Mouse (Mus musculus) kidney, postnatal 14 days (tissue): ENCODE measurements around the gene App.

ENCODE experiments used
- DNase-seq: peaks from one replicate; pipeline ENCODE4 v3.0.0; 2022; ENCODE audit warnings: mixed read lengths

The App gene

DNA sequence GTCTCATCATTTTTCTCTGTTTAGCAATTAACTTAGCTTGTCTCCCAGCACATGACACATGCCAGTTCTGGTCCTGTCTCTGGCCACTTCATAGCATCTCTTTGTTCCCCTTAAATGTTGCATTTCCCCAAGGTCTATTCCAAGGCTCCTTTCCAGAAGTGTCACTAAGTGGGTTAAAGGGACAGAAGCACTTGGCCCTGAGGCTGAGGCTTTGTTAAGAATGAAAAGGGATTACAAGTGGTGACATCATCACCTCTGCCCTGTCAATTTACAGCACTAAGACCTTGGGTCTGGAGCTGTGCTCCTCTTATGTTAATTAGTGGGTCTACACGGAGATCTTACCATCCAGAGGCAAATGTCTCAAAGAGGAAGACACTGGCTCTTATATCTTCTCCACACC is 56.0 kb downstream of the App start:
- DNase-seq, result no peak

DNA sequence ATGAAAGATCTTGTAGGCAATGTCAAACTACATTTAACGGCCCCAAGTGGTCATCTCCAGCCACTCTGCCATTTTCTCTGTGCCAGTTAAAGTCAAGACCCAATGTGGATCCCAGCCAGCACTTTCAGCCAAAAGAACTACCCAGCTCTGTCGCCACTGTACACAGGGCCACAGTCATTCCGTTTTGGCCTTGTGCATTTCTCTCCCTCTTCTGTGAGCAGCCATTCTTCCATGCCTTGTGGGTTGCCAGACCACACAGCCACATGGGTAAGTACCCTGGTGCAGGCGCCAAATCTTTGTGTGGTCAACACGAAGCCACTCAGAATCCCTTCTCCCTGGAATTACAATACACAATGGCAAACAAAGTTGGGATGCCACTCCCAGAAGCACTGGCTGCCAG is 57.7 kb downstream of the App start:
- DNase-seq, result no peak

DNA sequence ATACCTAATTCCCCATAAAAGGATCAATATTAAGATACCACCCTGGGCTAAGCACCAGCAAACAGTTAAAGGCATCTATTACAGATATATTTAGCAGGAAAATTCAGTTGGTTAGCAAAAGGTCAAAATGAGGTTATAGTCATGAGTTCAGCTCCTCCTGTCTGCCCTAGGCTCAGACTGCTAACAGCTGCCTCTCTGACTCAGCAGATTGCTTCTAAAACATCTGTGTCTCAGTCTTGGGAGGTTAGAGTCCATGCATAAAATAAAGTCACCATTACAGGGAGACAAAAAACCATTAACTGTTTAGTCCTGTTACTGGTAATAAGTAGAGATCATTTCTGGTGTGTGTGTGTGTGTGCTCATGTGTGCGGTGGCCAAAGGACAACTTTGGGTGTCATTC is 58.8 kb downstream of the App start:
- no peak for DNase-seq

DNA sequence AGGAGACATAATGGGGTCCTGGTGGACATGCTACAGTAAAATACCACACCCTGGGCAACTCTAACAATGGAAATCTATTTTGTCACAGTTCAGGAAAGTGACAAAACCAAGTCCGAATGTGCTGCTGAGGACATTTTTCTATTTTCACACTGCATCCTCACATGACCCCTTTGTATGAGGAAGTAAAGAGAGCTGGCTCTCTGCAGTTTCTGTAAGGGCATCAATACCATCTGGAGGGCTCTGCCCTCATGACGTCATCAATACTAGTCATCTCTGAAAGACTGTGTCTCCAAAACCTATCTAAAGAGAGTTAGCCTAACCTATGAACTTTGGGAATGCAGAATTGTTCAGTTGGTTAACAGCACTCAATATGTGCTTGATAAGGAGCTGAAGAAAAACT is 59.6 kb downstream of the App start:
- no peak for DNase-seq

DNA sequence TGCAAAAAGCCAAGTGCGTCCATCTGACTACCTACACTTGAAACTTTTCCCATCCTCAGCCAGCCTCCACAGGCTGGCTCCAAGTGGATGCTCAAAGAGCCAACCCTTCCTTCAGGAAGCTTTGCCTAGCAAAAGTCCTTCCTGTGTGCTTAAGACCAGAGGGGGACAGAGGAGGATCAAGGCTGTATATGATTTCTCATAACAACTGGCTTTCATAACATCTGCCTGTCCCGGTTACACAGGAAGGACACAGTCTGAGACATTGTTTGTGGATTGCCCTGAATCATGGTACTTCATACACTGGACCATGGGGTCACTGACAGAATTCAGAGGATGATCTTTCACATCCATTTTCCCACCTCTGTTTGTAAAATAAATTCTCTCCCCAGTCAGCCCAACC is 61.3 kb downstream of the App start:
- no peak for DNase-seq

DNA sequence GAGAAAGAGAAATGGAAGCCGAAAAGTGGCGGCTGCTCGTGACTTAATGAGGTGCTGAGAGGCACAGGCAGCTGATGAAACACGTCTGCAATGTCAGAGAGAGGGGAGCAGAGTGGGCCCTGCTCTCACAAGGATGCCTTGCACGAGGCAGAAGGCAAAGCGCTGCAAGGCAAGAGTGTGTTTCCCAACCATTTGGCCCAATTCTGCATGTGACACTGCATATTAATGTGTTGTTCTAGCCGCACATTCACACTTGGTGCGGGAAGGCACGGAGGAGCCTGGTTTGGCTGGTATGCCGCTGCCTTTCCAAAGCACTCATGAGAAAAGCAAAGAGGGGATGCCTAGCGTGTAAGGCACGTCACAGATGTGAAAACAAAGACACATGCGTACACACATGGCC is 63.1 kb downstream of the App start:
- DNase-seq, result no peak

DNA sequence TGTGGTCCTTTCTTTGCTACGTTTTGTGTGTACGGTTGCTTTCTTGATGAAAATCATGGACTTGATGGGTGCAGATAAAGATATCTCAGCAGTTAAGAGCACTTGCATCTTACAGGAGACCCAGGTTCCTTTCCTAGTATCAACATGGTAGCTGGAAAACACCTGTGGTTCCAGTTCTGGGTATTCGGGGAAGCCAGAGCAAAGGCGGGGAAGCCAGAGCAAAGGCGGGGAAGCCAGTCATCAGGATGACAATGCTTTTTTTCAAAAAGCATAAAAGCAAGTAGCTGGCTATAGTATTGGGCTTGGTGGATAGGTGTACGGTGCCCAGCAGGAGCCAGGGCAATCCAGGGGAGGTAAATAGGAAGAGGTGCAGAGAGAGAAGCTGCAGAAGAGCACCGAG is 65.1 kb downstream of the App start:
- no peak for DNase-seq

DNA sequence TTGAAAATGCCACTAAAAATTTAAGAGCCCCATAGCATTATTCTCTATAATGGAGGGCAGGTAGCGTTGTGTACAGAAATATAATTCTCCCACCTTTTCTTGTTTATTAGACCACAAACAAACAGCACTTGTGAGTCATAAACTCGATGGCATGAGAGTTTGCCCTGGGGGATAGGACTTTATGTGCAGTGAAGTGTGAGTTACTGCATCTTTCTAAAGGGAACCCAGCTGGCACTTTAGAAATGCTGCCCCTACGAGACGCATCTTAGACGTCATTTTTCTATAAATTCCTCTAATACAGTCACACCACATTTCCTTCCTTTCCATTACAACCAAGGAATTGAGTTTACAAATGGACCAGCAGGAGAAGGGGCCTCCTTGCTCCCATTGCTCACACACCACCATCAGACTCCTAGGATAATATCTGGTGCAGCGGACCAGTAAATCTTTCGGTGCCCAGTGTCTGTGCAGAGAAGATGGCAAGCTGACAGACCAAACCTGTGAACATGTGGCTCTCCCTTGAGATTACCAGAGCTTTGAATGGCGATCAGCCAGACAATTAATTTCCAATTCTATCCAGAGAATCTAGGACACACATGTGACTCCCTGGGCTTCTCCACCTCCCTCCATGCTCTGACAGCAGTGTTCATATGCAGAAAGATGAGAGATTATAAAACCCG is 66.8 kb downstream of the App start:
- no peak for DNase-seq

DNA sequence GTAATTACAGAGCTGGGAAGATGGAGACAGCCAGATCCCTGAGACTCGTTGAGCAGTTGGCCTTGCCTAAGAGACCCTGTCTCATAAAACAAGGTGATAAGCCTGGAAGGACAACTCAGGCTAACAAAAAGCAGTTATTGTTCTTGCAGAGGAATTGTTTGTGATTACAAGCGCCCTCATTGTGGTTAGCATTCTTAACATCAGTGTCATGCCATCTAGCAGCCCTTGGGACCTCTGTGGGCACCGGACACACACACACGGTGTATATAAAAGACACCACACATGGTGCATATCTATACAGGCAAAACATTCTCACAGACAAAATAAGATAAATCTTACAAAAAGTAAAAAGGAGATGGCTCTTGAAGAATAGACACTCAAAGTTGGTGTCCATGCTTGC is 68.0 kb downstream of the App start:
- DNase-seq, result no peak

DNA sequence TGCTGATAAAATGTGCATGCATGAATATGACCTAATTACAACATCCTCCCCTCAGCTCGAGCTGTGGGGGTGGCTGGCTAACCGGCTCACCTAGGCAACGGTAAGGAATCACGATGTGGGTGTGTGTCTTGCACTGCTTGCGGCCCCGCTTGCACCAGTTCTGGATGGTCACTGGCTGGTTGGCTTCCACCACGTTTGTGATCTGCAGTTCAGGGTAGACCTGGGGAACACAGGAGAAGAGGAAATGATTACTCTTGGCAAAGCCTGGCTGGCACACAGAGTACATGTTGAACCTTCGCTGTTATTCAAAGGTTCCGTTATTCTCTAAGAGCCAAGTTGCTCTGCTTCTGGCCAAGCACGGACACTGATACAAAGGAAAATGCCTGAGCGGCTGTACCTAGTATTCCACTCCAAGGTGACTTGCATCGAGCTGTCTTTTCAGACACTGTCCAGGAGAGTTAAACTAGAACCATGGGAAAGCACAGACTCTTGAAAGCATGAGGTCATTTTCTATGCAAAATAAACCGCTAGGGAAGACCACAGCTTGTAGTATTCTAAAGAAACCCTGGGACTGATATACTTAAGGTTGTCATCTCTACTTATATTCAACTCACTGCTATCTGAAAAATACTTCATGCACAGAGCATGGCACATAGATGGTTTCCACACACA is 70.3 kb downstream of the App start:
- no peak for DNase-seq

DNA sequence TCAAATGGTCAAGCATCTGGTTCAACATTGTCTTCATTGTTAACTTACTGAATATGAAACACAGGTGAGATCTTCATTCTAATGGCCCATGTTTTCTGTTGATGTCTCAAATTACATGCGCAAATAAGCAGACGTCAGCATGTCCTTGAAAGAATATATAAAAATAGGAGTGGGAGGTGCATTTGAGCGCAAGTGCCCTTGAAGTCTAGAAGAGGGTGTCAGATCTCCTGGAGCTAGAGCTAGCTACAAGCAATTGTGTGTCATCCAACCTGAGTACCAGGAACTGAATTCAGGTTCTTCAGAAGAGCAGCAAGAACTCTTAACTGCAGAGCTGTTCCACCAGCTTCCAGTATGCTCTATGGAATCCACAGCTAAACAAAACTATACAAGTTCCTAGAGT is 72.0 kb downstream of the App start:
- no peak for DNase-seq

DNA sequence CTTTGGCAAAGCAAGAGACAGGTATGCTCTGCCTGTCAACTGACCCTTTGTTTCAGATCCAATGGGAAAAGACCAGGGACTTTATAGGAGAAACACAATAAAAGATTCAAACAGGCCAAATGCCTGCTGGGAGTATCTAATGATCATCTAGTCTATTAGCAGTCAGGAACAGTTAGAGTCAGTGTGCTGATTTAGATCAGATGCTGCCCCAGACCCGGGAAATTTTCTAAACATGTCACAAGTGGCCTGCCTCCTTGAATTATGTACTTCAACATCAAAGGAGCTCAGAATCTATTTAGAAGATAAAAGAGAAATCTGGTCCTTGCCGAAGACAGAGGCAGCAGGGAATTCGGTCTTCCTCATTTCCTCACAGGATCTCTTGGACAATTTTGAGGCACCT is 72.8 kb downstream of the App start:
- no peak for DNase-seq

DNA sequence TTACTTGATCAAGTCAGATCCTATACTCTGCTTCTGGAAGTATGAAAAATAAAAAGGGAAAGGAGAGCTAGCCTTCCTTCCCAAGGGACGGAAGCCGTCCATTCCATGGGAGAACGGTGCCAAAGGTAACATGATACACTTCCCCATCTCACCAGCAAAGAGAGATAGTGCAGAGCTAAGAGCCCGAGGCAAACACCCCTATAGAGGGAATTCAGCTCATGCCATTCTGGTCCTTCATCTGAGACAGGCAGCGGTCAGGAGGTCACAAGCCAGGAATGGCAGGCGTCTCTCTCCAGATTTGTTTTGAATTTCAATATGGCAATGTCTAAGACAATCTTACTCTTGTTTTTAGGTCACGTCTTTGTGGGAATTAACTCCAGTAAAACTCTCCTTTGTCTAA is 74.1 kb downstream of the App start:
- no peak for DNase-seq

DNA sequence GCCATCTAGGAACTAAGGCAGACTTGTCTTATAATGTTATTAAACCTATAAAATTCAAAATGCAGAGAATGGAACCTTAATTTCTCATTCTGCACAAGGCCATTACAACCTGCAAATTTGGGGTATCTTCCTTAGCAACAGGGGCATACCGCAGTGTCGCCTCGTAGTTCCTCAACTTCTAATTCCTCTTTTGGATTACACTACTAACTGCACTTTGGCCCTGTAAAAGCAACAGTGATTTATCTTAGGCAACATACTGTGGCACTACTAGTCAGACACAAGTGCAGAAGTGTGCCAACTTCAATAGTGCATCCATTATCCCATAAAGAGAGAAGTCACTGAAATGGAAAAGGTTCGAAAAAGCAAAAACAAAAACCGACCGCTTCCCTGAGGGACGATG is 74.5 kb downstream of the App start:
- DNase-seq, result no peak

DNA sequence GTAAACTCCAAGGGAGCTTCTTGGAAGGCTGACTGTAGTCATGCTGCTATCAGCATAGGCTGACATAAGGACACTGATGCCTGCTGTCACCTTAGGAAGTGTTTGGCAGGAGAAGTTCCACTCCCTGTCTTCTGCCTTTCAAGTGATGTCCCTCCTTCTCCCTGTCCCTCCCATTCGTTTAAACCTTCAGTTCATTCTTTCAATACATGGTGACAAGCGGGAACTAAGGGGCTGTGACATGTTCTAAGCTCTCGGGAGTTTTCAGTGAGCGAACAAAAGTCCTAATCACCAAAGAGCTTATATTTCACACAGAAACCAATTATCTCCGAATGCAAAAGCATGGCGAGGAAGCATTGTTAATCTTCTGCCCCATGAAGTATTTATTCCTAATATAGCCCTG is 77.2 kb downstream of the App start:
- no peak for DNase-seq

DNA sequence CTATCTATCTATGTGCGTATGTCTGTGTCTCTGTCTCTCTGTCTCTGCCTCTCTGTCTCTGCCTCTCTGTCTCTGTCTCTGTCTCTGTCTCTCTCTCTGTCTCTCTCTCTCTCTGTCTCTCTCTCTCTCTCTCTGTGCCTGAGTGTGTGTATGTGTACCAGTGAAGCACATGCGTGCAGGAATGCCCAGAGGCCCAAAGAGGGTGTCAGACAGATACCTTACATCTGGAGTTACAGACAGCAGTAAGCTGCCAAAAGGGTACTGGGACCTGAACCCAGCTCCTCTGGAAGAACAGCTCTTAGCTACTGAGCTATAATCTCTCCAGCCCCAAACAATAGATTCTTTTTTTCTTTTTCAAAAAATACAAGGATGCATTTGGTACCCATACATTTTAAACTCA is 77.6 kb downstream of the App start:
- DNase-seq, result no peak

DNA sequence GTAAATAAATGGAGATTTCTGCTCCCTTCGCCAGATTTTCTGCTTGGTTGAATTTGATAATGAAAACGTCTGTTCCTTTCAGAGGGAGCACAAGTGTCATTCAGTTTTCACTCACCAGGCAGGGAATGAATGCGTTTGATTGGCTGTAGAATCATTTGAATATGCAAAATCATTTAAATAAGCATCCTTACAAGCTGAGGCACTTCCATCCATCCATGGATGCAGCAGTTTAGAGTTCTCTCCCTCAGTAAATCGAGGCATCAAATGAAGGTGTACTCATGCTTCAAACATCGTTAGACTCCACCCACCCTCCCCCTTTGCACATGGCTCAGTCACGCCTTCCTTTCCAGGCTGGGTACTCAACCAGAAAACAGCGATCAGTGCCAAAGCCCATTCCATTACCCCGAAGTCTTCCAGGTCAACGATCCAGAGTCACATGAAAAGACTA is 80.9 kb downstream of the App start:
- peak; percentile 81 for DNase-seq

DNA sequence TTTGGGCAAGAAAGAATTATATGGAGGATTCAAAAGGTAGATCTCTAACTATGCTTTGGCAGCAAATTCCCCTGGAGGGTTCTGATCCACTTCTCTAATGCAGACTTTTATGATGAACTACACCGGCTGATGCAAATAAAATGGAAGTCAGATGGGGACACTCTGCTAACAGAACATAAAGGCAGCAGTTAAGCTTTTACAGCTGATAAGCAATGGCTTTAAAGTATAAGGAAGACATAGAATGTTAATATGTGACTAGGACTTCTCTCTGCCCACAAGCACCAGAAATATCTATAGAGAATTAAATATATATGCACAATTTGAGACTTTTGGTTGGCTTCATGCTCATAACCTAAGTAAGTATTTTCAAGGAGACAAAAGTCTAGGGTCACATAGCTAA is 81.4 kb downstream of the App start:
- no peak for DNase-seq

DNA sequence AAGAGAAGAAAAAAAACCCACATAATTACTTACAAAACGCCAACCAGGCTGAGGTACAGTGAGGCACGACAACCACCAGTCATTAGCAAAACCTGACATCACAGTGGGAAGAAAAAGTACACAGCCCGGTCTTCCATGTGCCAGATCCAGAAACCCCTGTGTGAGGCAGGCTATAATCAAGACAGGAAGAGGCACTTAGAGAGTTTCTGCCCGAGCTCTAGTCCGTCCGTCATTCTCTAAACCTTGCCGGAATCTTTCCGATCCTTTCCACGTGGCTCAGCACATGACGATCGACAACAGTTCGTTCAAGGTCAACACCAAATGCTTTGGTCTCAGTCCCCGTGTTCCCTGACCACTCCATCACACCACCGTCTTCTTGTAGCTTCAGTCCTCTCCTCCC is 82.6 kb downstream of the App start:
- DNase-seq, result no peak

DNA sequence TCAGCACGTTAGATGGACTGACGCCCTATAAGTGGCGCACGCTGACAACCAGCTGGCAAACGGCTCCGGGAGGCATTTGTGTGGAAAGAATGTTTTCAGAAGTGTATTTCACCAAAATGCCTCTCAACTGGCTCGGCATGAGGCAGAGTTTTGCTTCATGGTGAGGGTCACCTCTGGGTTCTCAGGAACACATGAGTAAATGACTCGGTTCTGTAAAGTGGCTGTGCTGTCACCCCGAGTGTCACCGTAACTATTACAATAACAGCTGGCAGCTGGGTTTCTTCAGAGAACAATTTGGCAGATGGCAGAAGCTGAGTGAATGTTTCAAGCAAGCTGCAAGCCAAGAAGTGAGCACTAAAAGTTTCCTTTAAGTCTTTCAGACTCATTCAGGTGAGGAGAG is 85.4 kb downstream of the App start:
- no peak for DNase-seq

DNA sequence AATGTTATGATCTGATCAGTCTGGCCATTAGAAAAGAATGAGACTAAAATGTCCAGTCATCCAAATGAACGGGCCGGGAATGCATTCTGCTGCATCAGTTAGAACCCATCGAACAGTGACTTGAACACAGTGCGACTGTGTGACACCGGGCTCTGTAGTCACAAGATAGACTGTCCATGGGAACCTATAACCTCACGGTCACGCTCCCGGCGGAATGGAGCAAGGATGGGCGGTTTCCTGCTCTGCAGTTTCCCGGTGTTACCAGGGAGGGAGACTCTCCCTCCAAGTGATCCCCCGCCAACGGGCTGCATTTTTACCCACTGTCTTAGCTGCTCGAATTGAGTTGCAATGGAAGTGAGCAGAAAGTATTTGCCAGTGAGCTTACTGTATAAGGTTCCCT is 87.3 kb downstream of the App start:
- DNase-seq, result no peak

DNA sequence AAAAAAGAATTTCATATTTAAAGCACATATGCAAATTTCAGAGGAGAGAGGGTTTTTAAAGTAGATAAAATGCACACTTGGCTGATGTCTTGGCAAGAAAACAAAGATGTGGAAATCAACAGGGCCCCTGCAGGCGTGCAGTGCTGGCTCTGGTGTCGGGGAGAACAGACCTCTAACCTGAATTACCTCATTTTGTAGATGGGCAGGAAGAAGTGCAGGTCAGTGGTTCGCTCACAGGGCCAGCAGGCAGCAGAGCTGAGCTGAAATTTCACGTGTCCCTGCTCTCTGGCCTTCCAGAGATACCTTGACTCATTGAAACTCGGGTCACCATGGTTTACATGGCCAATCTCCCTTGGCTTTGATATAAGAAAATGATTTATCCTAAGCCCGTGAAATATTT is 87.7 kb downstream of the App start:
- DNase-seq, result no peak

DNA sequence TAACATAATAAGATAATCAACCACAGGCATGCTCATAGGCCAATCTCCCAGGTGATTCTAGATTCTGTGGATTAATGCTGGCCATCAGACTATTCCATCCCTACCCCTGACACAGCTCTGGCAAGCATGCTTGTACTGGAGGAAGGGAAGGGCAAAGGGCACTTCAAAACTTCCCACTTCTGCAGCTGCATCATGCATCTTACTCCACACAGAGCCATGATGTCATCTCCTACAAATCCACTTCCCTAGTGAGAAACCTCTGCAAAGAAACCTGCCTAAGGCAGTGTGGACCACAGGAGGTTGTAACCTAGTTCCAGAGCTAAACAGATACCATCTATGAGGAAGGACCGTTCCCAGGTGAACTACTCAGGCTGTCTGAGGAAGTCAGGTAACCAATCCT is 89.4 kb downstream of the App start:
- no peak for DNase-seq

DNA sequence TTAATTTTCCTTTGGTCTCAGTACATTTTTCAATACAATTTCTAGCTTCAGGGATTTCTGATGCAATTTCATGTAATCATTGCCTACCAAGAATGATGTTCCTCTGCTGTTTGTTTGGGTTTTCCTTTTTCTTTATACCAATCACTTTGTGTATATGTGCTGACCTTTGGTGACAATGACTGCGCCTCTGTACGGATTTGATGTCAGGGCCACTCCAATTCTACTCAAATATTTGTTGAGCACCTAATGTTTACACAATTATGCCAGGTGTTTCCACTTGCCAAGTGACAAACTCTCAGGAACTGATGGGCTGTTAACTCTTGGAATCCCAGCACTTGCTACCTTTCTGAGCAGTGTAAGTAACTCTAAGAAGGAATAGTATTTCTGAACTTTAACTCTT is 98.2 kb downstream of the App start:
- DNase-seq, result no peak

DNA sequence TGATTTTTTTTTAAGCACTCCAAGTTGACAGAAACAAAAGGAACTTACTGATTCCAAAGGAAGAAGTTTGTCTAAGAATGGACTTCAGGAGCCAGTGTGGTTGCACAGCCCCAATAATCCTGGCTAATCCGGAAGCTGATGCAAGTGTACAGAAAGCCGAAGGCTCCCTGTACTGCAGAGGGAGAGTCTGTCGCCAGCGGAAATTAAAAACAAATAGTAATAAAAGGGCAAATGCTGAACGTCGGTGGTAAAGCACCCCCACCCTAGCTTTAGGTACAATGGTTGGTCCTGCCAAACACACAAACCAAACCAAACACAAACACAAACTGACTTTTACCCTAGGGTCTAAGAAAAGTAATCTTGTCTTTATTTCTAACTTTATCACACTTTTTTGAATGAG is 98.7 kb downstream of the App start:
- no peak for DNase-seq
